ENCODE assay signal across 8 mouse cellular contexts in the genomic region with DNA sequence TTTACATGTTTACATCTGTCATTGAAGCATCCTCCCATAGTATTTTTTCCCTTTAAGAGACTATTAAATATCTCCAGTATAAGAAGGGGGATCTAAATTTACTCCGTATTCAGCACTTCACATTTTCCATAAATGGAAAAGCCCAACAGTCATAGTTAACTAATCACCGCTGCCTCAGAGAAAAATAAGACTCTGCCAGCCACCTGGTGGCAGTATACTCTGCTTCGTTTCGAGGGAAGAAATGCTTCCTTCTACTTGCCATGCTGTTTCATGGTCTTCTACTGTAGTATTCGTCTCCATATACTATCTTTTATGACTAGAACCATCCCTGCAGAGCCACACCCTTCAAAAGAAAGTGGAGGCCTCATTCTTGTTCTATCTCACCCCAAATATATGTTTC. TPM values are rescaled to one million over a fixed set of nuclear protein-coding genes. Genes with fewer than 3 reads are reported as not detected.
DNase-seq lines count a peak whose midpoint lies in the region; ATAC-seq lines count a peak whose summit lies in the region.

No protein-coding gene starts in this region.

- intact Hi-C loops in heart, postnatal 25 days (cut with DNase I): loop anchor here (5.0 to 10.0 kb wide), 2 partner anchors 248 to 405 kb away; no protein-coding TSS in a partner anchor

- peak; percentile 15 to 40 for DNase-seq in heart, adult 18-20 months
- DNase-seq in heart, postnatal 25 days (ENCODE audit: low spot score): no peak
- DNase-seq in ovary, postnatal 36 days (ENCODE audit: low spot score): peak; percentile 8
- no peak for DNase-seq in ovary, postnatal 10 days (ENCODE audit: low spot score)
- DNase-seq in cerebellum, postnatal 36 days: peak; percentile 2 to 6
- peak; percentile 1 for DNase-seq in layer of hippocampus, adult 9-10 months (ENCODE audit: low spot score)
- no peak for DNase-seq in thymus, postnatal 0 days (ENCODE audit: low spot score)

- no peak for ATAC-seq in erythroid progenitor cell, adult 5-6 weeks (replicated peaks; ENCODE audit: low FRiP score, poor library complexity, severe bottlenecking)

RNA-seq across cellular contexts. Expression of a gene that starts 52.0 kb away (rescaled TPM):
- total RNA-seq in heart, adult 18-20 months (2021): under 1 TPM; 0.39 to 0.99 TPM
- total RNA-seq in heart, postnatal 25 days (2021): under 1 TPM; 0.81 to 0.95 TPM
- not detected in 2 replicates for total RNA-seq in erythroid progenitor cell, adult 5-6 weeks (2015; ENCODE audit: low replicate concordance)
- total RNA-seq in erythroid progenitor cell, adult 5-6 weeks (2017; ENCODE audit: low replicate concordance): not detected in 2 replicates
- 0.56 and 0.64 TPM in 2 replicates for polyA plus RNA-seq in thymus, postnatal 0 days (2015; fragmentation: Nextera tagmentation; extraction: Ambion mirVana)

Comparison
In these comparisons a context has a peak if more than half of its experiments do, and no peak if none do; other contexts are left out.
1. DNase-seq: peak in heart, adult 18-20 months (2 of 2), ovary, postnatal 36 days (single experiment), cerebellum, postnatal 36 days (2 of 2) and layer of hippocampus, adult 9-10 months (single experiment); none in heart, postnatal 25 days (single experiment), ovary, postnatal 10 days (single experiment) and thymus, postnatal 0 days (single experiment).